Mouse (Mus musculus): ENCODE measurements around the gene Nxn.

Gene Nxn

DNA sequence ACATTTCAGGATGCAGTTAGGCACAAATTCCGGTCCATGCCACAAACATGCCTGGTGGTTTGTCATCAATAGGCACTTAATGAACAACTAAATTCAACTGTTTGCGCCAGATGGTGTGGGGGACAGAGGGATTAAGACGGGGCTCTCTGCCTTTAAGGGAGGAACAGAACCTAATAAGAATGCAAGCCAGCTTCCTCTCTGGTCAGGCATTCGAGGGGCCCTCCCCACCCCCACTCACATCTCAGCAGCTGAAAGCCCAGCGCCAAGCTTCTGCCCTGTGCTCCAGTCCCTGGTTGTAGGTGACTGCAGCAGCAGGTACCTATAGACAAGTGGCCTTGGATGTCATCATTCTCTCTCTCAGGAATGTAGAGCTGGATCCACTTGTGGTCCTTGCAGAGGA is 104.9 kb downstream of the Nxn start:
- no peak for DNase-seq

DNA sequence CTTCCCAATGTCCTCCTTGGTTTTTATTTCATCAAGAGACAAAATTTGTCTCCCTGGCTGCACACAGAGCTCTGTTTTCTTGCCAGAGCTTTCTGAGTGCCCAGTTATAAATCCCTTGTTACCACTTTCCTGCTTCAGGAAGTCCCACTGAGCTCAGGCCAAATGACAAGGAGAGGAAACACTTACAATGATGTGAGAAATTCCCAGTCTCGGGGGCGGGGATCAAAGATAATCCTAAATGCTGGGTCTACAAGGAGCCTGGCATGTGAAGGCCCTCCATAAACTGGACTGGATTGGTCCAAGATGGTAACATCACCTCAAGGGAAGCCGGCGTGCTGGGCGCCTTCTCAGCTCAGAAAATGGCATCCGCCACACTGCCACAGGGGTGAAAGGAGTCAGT is 106.1 kb downstream of the Nxn start:
- no peak for DNase-seq

DNA sequence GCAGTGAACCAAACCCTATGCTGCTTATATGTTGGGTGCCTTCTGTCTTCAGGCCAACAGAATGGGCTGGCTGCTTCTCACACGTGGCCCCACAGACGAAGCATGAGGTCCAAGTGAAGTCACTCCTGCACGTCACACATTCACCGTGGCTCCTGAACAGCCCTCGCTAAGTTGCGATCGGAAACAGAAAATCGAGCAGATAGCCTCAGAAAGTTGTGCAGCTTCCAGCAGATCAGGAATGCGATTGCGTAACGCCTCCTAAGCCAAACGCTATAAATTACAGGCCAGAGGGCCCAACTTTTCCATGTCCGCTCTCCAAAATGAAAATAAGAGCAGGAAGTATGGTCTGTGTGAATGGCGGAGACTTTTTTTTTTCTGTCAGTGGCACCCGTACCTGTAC is 106.5 kb downstream of the Nxn start:
- no peak for DNase-seq

DNA sequence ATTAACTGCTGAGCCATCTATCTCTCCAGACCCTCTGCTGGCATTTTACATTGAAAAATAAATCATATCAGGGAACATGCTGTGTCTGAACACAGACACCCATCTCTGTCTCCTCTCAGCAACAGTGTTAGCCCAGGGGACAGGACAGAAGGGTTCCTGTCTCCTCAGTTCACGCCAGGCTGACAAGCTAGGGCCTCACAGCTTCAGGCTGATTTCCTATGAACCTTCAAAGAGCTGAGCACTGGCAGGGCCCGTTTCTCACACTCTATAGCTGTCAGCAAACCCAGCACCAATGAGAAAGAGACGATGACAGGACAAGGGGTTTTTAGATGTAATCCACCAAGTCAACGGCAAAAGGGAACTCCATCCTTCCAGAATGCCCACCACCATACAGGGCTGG is 107.0 kb downstream of the Nxn start:
- no peak for DNase-seq

DNA sequence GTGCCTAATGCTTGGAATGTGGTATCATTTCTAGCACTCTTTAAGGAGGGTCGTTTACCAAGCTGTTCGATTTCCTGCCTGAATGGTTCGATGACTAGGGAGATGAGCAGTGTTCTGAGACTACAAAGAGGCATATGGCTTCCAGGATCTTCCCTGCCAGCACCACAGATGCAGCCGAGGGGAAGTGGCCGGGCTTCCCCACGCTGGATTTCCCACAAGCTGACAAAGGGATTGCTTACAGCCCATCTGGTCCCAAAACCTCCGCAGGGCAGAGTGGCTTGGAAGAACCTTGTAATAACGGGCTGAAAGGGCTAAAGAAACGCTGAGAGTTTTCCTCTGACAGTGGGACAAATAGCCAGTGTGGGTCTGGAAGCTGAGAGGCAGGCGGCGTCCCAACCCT is 108.6 kb downstream of the Nxn start:
- no peak for DNase-seq

DNA sequence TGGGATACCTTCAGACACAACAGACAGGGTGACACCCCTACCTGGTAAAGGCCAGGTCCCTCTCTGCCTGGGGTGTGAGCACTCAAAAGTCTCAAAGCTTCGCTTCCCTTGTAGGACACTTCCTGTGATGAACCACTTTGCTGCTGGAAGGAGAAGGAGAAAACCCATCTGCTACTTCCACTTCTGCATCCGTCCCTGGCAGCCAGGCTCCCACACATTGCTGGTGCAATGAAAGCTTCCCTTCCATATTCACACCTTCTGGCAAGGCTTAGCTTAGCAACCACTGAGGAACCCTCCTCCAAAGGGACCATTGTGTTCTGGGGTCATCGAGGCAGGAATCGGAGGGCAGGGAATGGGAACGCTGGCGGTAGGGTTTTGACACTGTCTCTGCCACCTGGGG is 110.3 kb downstream of the Nxn start:
- no peak for DNase-seq

DNA sequence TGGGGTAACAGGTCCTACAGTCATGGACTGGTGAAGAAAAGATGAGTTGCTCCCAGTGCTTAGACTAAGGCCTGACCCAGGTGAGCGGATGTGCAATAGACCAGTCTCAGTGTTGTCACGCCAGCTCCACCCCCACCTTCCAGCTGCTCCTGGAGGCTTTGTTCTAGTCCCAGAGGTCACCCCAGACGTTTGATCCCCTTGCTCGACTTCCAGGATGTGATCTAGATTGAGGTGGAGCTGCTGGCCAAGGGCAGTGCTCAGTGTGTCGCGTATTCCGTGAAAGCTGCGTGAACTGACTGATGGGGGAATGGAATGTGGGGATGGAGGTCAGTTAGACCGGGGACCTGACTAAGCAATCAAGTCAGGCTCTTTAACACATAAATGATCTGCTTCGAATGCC is 111.6 kb downstream of the Nxn start:
- no peak for DNase-seq

DNA sequence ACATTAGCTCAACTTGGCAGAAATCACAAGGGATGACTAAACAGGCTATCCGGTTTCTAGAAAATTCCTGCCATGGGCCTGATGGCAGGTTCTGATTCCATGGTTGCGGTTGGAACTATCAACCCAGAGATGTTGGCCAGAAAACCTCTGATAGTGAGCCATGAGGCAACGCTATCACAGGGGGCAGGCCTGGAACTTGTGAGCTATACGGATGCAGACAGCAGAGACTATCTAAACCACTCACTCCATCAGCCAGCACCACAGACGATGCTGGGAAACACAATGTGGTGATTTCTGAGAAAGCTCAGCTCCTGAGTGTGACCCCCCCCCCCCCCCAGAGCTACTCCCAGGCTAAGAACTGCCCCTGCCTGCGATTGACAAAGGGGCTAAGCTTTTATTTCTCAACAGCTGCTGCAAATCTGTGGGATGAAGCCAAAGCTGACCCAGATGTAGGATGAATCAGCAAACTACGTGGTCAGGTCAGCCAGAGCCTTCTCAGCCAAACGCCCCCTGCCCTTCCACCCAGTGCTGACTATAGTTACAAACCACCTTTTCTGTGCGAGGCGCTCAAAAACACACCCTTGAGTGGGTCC is 112.3 kb downstream of the Nxn start:
- DNase-seq: no peak

DNA sequence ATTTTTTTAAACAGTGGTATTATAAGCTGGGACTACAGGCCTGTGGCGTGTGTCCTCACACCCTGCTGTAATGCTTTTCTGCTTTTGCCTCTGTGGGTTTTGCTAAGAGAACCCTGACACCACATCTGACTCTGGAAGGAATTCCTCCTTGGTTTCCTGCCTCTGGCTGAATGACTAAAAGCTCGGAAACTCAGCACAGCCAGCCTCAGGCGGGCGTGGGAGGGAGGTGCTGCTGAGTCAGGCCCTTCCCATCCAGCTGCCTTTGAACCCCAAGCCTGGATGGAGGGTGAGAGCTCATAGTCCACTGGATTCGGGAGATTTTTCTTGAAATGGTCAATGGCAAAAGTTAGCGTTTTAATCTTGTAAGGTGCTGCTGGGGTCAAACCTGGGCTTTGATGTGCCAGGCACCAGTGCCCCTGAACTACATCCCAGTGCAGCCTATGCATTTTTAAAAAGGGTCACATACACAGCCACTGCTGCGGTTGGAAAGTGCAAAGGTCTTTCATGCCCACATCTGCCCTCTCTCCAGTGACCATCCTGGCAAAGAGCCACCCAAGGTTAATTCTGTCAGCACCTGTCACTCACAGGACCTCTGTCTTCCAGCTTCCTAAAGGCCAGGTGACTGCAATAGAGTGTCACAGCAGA is 113.4 kb downstream of the Nxn start:
- DNase-seq: no peak

DNA sequence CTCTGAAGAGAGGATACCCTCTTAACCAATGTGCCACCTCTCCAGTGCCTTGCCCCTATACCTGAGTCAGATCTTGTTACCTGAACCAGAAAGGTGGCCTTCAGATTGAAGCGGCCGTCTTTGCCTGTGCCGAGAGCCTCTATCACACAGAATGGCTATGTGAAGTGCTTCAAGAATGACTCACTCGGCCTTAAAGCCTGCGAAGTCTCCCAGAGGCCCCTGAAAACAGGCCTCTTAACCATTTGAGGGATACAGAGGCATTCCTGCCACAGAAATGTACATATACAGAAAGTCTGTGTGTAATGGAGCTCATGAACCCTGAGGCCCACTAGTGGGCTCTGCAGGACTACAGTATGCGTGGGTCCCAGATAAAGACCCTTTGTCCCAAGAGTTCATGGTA is 115.1 kb downstream of the Nxn start:
- no peak for DNase-seq

DNA sequence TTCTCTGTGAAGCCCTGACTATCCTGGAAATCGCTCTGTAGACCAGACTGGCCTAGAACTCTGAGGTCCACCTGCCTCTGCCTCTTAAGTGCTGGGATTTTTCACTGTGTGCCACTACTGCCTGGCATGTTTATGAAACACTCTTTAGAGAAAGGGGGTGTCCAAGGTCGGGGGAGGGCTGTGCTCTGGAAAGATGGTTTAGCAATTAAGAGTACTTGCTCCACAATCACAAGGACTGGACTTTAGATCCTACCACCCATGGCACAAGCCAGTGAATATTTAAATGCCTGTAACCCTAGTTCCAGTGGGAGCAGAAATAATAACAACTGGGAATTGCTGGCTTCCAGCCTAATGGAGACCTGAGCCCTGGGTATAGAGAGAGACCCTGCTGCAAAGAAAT is 119.0 kb downstream of the Nxn start:
- DNase-seq: no peak

DNA sequence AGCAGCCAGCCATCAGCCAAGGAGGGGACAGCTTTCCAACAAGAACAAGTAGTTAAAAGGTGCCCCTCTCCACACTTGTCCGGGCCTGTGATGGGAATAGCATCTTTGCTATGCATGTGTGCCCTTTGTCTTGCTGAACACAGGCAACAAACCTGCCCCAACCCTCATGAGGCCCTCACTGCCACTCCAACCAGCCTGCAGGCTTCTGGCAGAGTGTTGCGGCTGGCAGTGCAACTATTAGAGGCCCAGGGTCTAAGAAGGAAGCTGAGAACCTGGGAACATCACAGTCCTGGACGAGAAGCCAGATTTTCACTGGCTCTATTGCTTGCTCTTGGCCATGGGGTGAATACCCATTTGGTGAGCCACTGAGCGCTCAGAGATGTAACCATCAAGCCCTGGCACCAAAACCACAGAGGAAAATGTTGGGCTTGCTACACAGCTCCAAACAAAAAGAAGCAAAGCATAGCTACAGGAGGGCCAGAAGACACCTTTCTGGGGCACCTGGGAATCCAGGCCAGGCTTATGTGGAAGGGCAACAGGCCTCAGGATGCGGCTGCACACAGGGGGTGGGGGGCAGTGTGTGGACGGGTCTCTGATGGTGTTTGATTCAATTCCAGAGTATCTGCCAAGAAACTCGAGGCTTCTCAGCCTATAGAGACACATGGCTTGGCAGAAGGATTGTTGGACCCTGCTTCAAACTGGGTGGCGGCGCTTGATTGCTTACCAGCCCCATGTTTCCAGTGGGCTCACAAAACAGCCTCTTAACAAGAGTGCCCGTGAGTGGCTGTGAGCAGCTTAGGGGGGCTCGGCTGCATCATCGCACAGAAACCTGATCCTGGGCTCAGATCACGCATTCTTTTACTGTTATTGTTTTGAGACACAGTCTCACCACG is 119.7 kb downstream of the Nxn start:
- DNase-seq: no peak

DNA sequence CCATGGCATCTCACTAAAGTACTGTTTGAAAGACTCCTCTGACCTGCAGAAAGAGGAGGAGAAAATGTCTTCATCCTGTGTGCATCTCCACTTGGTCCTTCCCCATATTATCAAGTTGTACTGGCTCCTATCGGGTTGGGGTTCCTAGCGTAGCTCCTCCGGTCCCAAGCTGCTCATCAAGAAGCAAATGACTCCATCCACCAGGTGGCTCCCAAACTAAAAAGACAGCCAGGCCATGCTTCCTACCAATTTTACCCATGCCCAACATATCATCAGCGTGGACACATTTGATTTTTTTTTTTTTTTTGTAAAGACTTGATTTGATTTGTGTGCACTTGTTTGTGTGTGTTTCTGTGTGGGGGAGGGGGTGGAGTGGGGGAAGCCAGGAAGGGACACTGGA is 126.5 kb downstream of the Nxn start:
- no peak for DNase-seq

DNA sequence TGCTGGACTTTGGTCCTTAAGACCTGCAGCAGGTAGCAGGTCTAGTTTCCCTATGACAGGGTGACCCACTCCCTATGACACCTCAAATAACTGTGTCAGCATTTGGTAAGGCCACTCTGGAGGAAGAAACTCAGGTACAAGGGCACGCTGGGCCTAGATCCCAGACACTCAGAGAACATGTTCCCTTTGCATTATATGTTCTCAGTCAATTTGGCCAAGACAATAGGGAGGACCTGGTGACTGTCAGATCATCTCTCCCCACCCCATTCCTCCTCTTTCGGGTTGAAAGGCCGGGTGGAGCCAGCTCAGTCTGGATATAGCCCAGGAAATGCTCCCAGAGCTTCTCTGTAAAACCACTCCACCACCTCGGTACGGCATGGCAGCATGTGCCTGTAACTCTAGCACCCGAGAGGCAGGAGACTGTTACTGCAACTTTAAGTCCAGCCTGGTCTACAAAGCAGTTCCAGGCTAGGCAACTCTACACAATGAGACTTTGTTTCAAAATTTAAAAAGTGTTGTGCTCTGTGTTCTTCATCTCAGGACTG is 130.3 kb downstream of the Nxn start:
- DNase-seq: no peak

DNA sequence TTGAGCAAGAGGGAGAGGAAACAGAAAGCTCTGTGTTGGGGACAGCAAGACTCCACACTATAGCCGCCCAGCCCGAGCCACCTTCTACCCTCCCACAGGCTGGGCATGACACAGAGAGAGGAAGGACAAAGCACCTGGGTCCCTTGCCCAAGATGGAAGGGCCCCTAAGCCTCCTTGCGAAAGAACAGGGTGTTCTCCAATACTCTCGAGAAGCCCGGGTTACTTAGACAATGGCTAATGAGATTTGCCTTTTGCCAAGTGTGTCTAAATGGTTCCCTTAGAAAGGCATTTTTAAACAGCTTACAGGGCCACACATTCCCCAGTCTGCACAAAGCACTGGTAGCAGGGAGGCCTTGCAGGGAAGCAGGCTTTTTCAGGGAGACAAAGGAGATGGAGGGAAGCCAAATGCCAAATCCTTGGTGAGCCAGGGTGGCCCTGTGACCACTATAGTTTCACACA is 130.9 kb downstream of the Nxn start:
- DNase-seq: no peak

DNA sequence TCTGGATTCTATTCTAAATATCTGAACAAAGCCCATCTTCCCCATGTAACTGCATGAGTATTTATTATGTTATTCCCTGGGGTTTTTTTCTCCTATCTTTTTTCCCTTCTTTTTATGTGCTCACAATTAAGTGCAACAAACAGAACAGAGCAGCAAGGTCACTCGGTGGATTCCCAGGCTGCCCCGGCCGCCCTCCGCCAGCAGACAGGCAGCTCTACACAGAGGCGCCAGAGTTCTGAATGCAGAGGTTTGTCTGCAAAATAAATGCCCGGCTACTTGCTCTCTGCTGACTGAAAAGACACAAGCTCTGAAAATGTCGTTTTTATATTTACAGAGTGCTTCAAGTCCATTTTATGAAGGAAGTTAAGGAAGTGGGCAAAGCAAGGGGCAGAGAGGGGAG is 131.4 kb downstream of the Nxn start:
- no peak for DNase-seq

DNA sequence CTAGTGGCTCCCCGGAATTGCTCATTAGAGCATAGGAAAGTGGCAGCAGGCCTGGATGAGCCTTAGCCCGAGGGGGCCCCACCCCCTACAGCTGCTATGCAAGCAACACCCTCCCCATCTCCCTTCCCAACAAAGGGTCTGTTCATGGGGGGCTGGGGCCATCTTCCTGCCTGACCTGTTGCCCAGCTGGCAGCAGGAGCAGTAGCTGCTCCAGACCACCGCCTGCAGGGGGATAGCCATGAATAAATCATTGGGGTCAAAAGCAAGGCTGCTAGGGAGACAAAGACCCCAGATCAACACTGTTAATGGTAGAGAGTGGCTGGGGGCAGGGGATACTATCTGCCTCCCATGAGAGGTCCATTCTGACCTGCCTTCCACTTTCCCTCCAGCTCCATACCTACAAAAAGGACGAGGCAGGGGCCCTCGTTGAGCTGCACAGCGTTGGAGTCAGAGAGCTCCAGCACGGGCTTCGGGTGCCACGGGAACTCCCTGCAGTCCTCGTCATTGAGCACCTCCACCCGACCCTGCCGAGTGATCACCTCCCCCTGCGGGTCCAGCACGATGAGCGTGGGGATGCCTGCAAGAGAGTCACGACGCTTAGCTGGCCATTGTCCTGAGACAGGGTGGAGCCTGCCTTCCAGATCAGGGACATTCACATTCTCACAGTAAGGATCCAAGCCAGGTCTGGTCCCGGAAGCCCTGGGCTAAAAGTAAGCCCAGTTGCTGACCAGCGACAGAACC is 136.2 kb downstream of the Nxn start:
- no peak for DNase-seq

DNA sequence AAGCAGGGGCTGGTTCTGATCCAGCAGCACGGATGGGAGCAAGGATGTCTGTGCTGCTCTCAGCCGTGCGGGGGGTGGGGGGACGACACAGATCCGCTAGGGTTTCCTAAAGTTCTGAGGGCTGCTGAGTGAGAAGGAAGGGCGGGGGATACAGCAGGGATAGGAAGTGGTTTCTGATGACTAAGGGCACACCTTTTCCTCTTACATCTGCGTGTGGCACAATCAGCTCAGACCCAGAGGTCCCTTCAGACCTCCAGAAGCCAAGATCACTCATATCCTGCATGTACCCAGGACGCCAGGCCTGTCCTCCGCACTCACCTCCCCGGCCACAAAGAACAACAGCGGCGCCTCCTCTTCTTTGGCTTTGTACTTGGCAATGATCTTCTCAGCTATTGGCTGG is 137.7 kb downstream of the Nxn start:
- DNase-seq: no peak

DNA sequence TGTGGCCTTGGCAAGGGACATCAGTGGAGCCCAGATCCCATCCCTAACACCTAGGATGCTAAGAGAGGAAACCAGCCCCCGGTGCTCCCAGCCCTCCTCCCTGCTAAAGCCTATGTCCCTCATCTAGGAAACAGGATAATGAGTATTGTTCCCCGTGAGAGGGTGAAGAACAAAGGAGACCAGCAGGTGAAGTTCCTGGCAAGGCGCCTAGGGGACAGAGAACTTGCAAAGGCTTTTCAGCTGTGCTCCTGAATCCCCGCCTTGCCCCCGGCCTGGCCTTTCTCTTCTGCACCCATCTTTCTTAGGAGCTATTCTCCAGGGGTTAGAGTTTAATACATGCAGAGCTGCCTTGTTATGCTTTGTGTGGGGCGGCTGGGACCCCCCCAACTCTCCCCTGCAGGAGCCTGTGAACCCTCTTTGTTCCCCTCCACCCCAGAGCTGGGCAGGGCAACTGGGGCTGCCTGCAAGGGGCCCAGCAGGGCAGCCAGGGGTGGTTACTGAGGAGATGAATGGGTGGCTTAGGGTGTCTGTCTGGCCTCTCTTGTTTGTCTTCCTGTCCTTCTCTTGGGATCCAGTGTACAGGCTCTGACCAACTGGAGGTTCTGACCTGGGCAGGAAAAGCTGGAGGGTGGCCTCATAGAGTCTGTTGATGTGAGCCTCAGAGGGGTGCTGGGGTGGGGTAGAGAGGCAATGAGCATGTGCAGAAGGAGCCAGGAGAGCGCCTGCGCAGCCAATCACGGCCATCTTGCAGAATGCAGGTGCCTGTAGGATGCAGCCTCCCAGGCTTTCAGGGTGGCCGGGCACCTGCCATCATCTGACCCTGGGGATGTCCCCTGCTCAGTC is 138.5 kb downstream of the Nxn start:
- DNase-seq: no peak

DNA sequence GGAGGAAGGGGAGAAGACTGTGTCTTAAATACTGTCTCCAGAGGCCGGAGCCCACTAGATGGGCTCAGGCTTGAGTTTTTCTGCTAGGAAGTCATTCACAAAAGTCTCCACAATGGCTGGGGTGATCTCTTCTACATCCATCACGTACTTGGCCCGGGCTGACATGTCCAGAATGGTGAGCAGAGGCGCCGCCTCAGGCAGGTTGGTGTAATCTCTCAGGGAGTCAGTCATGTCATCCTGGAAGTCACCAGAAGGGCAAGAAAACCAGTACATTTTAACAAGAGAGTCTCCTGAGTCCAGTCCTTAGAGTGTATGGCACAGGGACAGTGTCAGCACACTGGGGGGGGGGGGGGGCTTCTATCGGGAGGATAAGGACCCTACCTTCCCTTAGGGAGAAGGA is 140.4 kb downstream of the Nxn start:
- no peak for DNase-seq

DNA sequence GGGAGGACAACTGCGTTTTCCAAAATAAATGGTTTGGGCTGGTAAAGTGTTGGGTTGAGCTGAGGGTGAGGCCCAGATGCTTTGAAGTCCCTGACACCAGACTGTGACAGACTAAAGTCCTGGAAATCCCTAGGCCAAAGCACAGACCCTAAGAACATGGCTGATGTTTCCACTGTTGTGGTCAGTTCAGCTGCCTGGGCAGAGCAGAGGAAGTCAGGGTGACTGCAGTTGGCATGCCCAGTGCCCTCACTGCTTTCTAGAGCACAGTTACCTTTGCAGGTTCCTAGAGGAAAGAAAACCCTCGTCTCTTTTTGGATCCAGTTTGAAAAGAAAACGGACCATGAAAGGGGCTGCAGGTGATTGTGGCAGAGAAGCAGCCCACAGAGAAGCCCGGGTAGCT is 141.6 kb downstream of the Nxn start:
- DNase-seq: no peak

DNA sequence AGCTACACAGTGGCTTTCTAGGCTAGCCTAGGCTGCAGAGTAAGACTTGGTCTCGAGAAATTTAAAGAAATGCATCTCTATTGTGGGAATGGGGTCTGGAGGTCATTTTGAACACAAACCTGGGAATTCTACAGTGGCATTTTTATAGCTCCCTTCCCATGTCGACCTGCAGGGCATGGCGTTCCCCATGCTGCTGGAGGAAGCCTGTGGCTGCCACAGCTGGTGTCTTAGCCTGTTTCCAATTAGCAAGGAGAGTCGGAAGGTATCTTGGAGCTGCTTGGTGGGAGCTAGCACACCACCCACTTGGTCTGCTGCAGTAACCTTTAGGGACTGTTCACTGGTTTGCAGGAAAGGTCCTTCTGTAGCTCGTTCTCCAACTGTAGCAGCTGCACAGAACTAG is 142.8 kb downstream of the Nxn start:
- DNase-seq: no peak
